Mouse (Mus musculus) left cerebral cortex, postnatal 4 days (tissue): ENCODE measurements at regions not wholly inside any gene's neighbourhood (a gene's known extent, or its start where the extent isn't known, plus 50 kb on each side); places are given as distances from the start of the nearest gene placed in this dataset.

ENCODE experiments used
- DNase-seq: peaks from one replicate; pipeline ENCODE4 v3.0.0-alpha.2; 2022
- intact Hi-C: fragments of 180-260 bp; cut with DNase I; formaldehyde crosslinking; loops from one replicate; pipeline ENCODE4 v1.15.1; 2025

- no peak for DNase-seq
- intact Hi-C loops: no loop called here
Measured at GRCm38 (mm10) chr12:39070331-39071045, 291.3 kb downstream of the Etv1 start.

- DNase-seq: no peak
- intact Hi-C loops: no loop called here
Measured at GRCm38 (mm10) chr12:39073289-39074022, 294.3 kb downstream of the Etv1 start.

GRCm38 (mm10) chr12:39086285-39086684 lies 307.1 kb downstream of the Etv1 start:
- DNase-seq: no peak

GRCm38 (mm10) chr12:39094638-39095230 lies 315.6 kb downstream of the Etv1 start:
- intact Hi-C loops: no loop called here

More at GRCm38 (mm10) chr12:39086285-39086684, 307.1 kb downstream of the Etv1 start:
- intact Hi-C loops: no loop called here

GRCm38 (mm10) chr12:39123391-39124095 lies 344.4 kb downstream of the Etv1 start:
- intact Hi-C loops: no loop called here
- DNase-seq: no peak

More at GRCm38 (mm10) chr12:39094638-39095230, 315.6 kb downstream of the Etv1 start:
- no peak for DNase-seq

GRCm38 (mm10) chr12:39154689-39155088 lies 375.5 kb downstream of the Etv1 start:
- intact Hi-C loops: no loop called here
- peak; percentile 3 for DNase-seq

- DNase-seq: no peak
- intact Hi-C loops: no loop called here
Measured at GRCm38 (mm10) chr12:39176958-39177357, 397.8 kb downstream of the Etv1 start.

GRCm38 (mm10) chr12:39224073-39224472 lies 444.9 kb downstream of the Etv1 start:
- intact Hi-C loops: no loop called here
- no peak for DNase-seq

GRCm38 (mm10) chr12:39256605-39257004 lies 477.4 kb downstream of the Etv1 start:
- intact Hi-C loops: no loop called here
- DNase-seq: no peak

- DNase-seq: no peak
- intact Hi-C loops: no loop called here
Measured at GRCm38 (mm10) chr12:39257571-39257970, 478.4 kb downstream of the Etv1 start.

GRCm38 (mm10) chr12:39289676-39290075 lies 510.5 kb downstream of the Etv1 start:
- intact Hi-C loops: no loop called here
- no peak for DNase-seq

GRCm38 (mm10) chr12:39301351-39302212 lies 522.4 kb downstream of the Etv1 start:
- DNase-seq: peak; percentile 24
- intact Hi-C loops: no loop called here

- intact Hi-C loops: no loop called here
- DNase-seq: no peak
Measured at GRCm38 (mm10) chr12:39302213-39302591, 523.0 kb downstream of the Etv1 start.

GRCm38 (mm10) chr12:39307746-39308145 lies 528.6 kb downstream of the Etv1 start:
- DNase-seq: no peak
- intact Hi-C loops: no loop called here

- peak; percentile 31 for DNase-seq
- intact Hi-C loops: no loop called here
Measured at GRCm38 (mm10) chr12:39309905-39310304, 530.7 kb downstream of the Etv1 start.

GRCm38 (mm10) chr12:39317229-39317628 lies 538.0 kb downstream of the Etv1 start:
- intact Hi-C loops: no loop called here
- peak; percentile 95 for DNase-seq

- DNase-seq: peak; percentile 9
Measured at GRCm38 (mm10) chr12:39321453-39321852, 542.3 kb downstream of the Etv1 start.

GRCm38 (mm10) chr12:39326157-39326556 lies 547.0 kb downstream of the Etv1 start:
- peak; percentile 86 for DNase-seq

More at GRCm38 (mm10) chr12:39321453-39321852, 542.3 kb downstream of the Etv1 start:
- intact Hi-C loops: no loop called here

GRCm38 (mm10) chr12:39326668-39327299 lies 547.6 kb downstream of the Etv1 start:
- intact Hi-C loops: no loop called here
- no peak for DNase-seq

More at GRCm38 (mm10) chr12:39326157-39326556, 547.0 kb downstream of the Etv1 start:
- intact Hi-C loops: no loop called here

- DNase-seq: no peak
Measured at GRCm38 (mm10) chr12:39328377-39328776, 549.2 kb downstream of the Etv1 start.

More at GRCm38 (mm10) chr12:39328377-39328776, 549.2 kb downstream of the Etv1 start:
- intact Hi-C loops: no loop called here
